Mouse (Mus musculus) lung, postnatal 0 days (tissue): ENCODE measurements at regions not wholly inside any gene's neighbourhood (a gene's known extent, or its start where the extent isn't known, plus 50 kb on each side); places are given as distances from the start of the nearest gene placed in this dataset.

Experiments
- CTCF ChIP-seq: IDR thresholded peaks from 2 replicates; pipeline ENCODE4 v1.5.1; 2016; ENCODE audit warnings: antibody characterized with exemption, mild to moderate bottlenecking
- EP300 ChIP-seq: IDR thresholded peaks from 2 replicates; pipeline ENCODE4 v1.6.1; 2016; ENCODE audit warnings: antibody characterized with exemption, mild to moderate bottlenecking, control low read depth

DNA sequence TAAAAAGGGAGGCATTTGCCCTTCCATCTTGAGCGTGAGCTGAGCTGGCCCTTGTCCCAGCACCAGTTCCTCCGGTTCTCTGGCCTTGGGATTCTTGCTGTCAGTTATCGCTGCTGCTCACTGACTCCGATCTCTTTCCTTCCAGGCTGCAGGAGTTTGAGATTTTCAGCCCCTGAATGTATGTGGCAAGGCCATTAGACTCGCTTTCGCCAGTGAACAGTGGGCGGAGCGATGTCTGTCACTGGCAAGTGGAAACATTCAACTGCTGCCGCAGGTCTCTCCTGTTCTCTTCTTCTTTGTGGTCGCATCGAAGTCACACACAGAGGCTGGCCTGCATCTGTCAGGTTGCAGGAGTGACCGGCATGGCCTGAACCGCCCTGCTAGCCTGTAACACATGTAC, 104.6 kb upstream of the Jarid2 start:
- no peak for TF ChIP-seq CTCF
- no peak for TF ChIP-seq EP300
